Mouse (Mus musculus) neural tube, embryonic 10.5 days (tissue): ENCODE measurements around the gene H2afy.

Source experiments
- DNase-seq: peaks from one replicate; pipeline ENCODE4 v3.0.0-alpha.2; 2017; ENCODE audit warnings: low spot score; ENCODE audit errors: extremely low spot score

The H2afy gene

DNA sequence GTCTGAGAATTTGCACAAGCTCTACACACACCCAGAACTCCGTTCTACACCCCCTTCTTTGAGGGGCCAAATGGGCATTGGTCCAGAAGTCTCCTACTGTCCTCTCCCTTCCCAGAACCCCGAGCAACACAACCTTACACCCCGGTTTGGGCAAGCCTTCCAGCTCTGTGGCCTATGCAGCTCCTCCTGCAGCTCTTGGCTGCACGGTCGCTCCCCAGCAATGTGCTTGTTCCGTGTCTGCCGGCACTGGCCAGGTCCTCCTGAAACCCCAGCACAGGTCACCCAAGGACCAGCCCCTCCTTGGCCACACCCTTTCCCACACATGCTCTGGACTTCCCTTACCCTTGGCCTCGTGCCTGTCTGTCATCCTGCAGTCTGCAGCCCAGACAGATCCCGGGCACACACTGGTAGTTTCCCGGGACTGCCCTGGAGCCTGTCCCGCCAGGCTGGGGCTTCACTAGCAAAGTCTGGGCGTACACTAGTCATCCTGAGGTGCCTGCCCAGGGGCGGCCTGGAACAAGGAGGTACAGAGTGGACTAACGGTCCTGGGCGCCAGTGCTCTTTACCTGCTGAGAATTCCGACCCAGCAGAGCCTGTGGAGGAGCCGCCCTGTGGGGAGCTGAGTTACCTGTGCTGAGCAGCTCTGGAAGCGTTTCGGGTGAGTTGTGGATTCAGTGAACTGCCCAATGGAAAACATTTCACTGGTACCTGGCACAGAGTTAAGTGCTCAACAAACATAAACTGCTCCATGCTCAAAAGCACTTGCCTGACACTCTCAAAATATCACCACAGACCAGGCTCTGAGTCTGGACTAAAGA is 22.5 kb downstream of the H2afy start:
- DNase-seq: no peak

- no peak for DNase-seq
Measured at GRCm38 (mm10) chr13:56112980-56113379, 23.2 kb downstream of the H2afy start.

DNA sequence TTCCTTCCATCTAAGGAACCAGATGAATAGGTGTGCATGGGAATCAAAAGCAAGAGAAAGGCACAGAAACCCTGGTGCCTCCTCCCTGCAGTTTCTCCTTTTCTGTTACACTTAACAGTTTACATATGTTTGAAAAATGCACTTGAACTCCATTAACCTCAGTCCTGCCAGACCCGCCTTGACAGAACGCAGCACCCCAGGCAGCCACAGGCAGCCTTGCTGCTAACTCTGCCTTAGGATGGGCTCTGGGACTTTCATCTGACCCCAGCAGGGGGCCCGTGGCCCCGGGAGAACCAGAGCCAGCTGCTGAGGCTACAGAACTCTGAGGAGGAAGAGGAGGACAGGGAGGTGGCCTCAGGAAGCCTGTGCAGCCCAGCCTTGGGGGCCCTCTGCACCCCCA is 23.7 kb downstream of the H2afy start:
- DNase-seq: peak; percentile 42

DNA sequence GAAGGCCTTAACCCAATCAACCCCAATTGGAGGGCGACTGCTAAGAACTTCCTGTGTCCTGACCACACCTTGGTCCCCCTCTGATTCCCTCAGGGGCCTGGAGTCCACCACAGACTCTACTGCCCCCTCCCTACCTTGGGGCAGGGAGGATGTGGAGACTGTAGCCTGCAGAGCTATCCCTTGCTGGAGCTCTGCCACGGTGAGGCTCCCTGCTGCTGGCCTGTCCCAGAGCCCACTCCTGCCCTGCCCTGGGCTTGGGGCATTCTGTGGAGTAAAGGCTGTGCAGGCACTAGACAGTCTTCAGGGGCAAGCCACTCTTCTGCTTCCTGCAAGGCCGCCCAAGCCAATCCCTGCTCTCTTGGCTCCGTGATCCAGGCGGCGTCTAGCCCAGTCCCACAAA is 24.6 kb downstream of the H2afy start:
- no peak for DNase-seq

- no peak for DNase-seq
Measured at GRCm38 (mm10) chr13:56110694-56111531, 25.2 kb downstream of the H2afy start.

DNA sequence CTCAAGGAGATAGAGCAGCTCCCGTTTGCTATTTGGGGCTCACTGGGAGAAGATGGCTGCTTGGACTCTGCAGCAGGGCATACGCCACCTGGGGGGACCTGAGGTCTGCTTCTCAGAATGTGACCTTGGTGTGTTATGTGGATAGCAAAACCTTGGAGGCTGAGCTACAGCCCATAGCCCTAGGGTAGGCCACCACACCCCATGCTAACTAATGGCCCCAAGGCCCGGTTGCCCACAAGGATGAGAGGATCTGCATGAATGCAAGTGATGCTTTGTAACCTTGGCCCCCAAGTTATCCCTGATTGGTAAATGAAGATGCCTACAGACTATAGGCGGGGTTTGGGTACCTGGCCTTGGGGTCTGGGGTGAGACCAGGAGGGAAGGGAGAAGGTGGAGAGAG is 26.5 kb downstream of the H2afy start:
- DNase-seq: no peak

GRCm38 (mm10) chr13:56108849-56109519 is 27.2 kb downstream of the H2afy start:
- no peak for DNase-seq

GRCm38 (mm10) chr13:56104971-56105391 is 31.2 kb downstream of the H2afy start:
- no peak for DNase-seq

DNA sequence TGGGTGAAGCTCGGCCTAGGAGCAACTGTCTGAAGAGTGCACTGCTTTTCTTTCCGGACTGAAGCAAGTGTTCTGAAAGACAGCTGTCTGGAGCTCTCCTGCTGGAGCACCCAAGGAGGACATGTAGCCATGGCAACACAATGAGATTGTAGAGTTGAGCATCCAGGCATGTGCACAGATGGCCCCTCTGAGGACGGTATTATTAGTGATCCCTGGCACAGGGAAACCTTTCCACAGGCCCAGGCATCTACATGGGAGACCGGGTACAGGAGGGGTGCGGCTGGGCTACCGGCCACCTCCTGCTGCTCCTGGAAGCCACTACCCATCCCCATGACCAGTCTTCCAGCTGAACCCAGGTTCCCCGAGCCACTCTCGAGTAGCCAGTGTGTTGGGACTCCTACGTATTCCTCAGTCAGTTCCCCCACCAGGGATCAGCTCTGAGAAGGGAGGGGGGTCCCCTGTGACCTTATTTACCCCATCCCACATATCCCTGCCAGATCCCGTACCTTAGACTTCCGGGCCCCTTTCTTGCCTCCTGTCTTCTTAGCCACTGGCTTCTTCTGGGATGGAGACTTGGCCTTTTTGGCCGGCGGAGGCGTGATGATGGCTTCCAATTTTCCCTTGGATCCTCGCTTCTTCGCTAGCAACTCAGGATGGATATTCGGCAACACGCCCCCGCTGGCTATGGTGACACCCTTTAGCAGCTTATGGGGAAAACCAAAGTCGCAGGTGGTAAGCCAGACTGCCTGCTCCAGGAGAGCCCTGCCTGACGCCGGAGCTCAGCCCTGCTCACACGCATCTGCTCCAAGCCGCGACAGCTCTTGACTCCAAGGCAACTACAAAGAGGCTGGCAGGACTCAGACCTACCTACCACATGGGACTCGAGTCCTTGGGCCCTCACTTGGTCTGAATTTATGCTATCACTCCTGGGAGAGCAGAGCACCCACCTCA is 32.1 kb downstream of the H2afy start:
- DNase-seq: no peak

GRCm38 (mm10) chr13:56102160-56102559 is 34.0 kb downstream of the H2afy start:
- no peak for DNase-seq

DNA sequence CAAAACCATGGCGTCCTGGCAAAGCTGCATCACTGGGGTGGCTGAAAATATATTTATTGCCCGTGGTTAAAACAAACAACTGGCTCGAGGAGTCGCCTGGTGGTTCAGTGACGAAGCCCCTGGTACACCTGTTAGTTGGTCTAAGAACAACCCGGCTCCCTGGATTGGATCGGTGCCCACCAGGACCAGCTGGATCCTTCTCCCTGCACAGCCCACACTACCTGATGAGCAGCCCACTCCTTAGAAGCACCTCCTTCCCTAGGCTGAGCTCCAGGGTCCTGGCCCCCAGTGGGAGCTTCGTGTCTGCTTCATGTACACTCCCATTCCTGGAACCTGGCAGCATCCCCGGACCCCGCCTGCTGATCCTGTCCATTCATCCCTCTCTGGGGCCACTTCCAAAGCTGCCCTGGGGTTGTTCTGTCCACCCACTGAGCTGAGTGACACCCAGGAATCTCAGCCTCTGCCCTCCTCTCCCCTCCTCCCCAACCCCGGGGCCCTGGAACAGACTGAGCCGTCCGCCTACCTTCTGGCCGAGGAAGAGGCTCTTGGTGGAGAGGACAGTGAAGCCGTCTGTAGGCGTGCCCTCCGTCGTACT is 40.5 kb downstream of the H2afy start:
- no peak for DNase-seq

DNA sequence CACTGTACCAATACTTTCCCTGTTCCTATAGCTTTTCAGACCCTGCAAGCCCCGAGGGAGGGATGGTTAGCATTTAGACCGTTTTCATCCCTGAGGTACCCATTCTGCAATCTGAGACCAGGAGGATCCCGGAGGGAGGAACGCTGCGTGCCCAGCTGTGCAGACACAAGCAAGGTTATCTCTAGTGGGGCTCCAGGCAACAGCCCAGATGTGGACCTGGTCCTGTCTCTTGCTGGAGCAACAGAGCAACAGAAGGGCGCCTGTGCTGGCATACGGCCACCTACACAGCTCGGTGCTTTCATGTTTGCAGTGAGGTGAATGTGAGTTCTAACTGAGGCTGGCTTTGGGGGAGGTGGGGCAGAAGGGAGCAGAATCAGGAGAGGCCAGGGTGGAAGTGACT is 41.6 kb downstream of the H2afy start:
- no peak for DNase-seq

DNA sequence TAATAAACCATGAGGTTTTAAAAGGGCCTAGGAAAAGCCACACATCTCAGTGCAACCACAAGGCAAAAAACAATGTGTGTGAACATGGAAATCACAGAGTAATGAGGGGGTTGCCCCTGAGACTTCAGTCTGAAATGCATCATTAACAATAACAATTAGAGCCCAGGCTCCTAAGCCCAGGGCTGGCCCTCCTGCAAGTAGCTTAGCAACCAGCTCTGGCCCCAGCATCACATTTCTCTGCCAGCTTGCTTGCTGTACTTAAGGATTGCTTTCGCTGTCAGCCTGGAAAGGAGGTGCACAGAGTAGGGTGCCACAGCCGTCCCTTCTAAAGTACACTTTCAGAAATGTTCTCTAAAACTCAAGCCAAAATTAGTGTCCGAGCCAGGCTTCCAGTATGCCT is 42.5 kb downstream of the H2afy start:
- no peak for DNase-seq

DNA sequence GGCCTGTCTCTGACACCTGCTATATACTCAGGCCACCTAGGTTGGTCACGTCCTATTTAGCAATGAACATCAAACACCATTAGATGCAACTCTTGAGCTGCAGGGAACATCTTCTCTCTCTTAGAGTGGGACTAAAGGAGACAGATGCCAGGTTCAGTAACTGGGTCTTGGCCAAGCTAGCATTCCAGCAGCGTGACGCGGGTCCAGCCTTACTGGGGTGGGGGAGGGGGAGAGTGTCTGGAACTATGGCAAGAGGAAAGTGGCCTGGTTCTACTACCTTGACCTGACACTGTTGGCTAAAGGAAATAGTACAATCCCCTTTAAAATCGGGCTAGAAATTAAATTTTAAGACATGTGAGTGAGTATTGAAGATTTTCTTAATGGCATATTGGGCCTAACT is 43.6 kb downstream of the H2afy start:
- no peak for DNase-seq

- DNase-seq: no peak
Measured at GRCm38 (mm10) chr13:56090597-56090996, 45.6 kb downstream of the H2afy start.

DNA sequence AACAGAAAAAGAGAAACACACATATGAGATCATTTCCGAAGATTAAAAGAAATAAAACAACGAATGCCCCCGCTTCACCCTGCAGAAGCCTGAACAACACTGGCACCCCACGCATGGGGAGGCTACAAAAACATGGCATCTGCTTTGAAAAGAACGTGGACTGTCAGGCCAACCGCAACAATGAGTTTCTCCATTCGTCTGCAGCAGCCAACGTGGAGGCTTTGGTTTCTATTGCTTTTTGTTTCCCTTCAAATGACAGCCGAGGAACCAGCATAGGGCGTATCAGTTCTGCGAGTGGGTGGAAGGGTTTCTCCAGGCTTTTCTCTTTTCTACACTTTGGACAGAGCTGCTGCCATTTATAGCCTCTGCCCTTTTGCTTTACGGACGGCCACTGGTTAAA is 47.6 kb downstream of the H2afy start:
- no peak for DNase-seq

DNA sequence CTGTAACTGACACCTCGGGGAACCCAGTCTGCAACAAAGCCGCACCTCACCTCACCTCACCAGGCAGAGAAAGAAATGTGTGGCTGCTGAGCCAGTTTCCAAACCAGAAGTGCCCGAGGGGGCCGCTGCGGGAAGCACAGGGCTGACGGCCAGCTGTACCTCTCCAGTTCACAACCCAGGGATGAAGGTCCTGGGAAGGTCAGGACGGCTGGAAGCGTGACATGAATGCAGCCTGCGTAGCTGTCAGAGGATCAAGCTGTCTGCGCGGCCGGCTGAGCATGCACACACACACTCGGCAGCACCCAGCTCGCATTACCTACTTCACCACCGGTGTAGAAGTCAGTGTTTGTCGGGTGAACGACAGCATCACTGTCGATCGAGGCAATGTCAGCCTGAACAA is 48.2 kb downstream of the H2afy start:
- no peak for DNase-seq

DNA sequence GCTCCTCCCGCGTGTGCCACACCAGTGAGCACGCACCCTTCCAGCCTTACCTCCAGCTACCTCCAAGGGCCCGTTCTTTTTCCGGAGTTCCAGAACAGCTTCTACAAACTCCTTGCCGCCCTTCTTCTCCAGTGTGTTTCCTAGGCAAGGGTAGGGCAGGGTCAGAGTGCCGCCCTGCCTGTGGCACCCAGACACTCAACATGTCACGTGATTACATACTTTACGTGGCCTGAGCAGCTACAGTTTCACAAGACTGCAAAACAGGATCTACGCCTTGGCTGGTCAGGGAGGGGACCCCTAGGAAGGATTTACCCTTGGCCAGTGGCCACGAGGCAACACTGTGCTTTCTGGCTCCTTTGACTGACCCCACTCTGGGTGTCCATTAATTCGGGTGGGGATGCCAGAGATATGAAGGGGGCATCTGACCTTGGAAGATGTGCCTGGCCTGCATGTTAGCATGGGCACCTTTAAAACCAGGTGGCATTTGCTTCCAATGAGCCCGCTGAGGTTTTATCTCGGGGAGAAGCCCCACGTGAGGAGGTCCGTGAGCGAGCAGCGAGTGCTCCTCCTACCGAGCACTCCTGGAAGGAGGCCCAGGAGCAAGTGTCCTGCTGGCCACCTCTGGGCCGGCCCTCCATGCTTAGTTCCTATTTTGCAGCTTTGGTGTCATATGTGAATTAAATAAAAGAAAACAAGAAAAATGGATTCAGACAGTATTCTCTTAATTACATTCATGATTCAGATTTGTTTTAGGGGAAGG is 51.8 kb downstream of the H2afy start:
- no peak for DNase-seq

- DNase-seq: no peak
Measured at GRCm38 (mm10) chr13:56081656-56082055, 54.5 kb downstream of the H2afy start.

DNA sequence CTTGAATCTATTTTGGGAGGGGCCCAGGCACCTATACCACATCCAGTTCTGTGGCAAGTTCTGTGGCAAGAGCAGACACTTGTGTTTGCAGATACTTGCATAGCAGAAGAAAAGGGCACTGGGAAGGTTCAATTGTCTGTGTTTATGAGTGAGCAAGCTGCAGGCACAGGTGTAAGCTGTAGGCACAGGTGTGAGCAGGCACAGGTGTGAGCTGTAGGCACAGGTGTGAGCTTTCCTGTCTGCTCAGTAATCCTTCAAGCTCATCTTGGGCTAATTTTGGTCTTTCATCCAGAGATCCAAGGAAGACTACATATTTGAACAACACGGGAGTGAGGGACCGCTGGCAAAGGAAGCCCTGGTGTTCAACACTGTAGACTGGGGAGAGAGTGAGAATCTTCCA is 56.5 kb downstream of the H2afy start:
- no peak for DNase-seq
